In genomic region chr4:76289612-76290483, GRCm38 (mm10) we compare ENCODE assay signal across 17 mouse cellular contexts.
DNase-seq lines count a peak whose midpoint lies in the region; ATAC-seq and TF ChIP-seq lines count a peak whose summit lies in the region.
"Had no signal": no experiment of that assay in that cellular context is flagged by ENCODE, and none has a peak within 500 bp of the region (broad histone marks: within the 10 kb centered on the region; RNA-seq: fewer than 3 reads in every experiment).

No protein-coding gene starts in this region.

- WGBS in kidney, embryonic 16.5 days = 43% methylated on average over 12 of the region's 12 CpGs
- WGBS in embryonic facial prominence, embryonic 13.5 days = 27% methylated on average over 12 of the region's 12 CpGs
- WGBS in heart, embryonic 12.5 days = 72% methylated on average over 12 of the region's 12 CpGs

- no peak for TF ChIP-seq POLR2A in testis, adult 2 months (IDR thresholded peaks at IDR 0.05; ENCODE audit: control insufficient read depth, low read depth, low read length)

- H3K4me2 ChIP-seq in kidney, embryonic 16.5 days (replicated peaks; ENCODE audit: low read depth, low read length) = peak overlapping the region; percentile 19; the same call in 1 of the 2 replicates
- H3K4me2 ChIP-seq in embryonic facial prominence, embryonic 13.5 days = peak overlapping the region; percentile 9; the same call in 1 of the 2 replicates
- H3K4me2 ChIP-seq in heart, embryonic 12.5 days = no peak overlapping the region
- H3K4me2 ChIP-seq: embryonic facial prominence, embryonic 12.5 days had no signal

- H3K9me3 ChIP-seq in kidney, embryonic 16.5 days (ENCODE audit: low read length) = no peaks in the 10 kb centered on the region
- no peaks in the 10 kb centered on the region for H3K9me3 ChIP-seq in embryonic facial prominence, embryonic 13.5 days
- no peaks in the 10 kb centered on the region for H3K9me3 ChIP-seq in heart, embryonic 12.5 days (replicated peaks)
- H3K9me3 ChIP-seq: embryonic facial prominence, embryonic 12.5 days; heart, embryonic 10.5 days had no signal

- no peak for DNase-seq in kidney, adult 9 months
- DNase-seq in testis, postnatal 10 days (ENCODE audit: low spot score) = no peak
- no peak for DNase-seq in cerebellum, postnatal 36 days
- DNase-seq: cerebellum, adult 2 months; kidney, postnatal 10 days; left cerebral cortex, postnatal 4 days; lung, postnatal 4 days; thymus, postnatal 36 days had no signal

- peaks cover 4% of the 10 kb centered on the region; the same call in 1 of the 2 replicates for H3K4me1 ChIP-seq in kidney, embryonic 16.5 days (ENCODE audit: insufficient read depth, low read length)
- no peaks in the 10 kb centered on the region for H3K4me1 ChIP-seq in testis, adult 2 months (ENCODE audit: control insufficient read depth, insufficient read depth, low read length)
- peaks cover 25% of the 10 kb centered on the region for H3K4me1 ChIP-seq in embryonic facial prominence, embryonic 13.5 days
- H3K4me1 ChIP-seq in heart, embryonic 12.5 days (replicated peaks) = peaks cover 8% of the 10 kb centered on the region

- no peaks in the 10 kb centered on the region for H3K27me3 ChIP-seq in kidney, embryonic 16.5 days (ENCODE audit: insufficient read depth, low read length)
- H3K27me3 ChIP-seq in testis, adult 2 months (ENCODE audit: control insufficient read depth, insufficient read depth, low read length) = no peaks in the 10 kb centered on the region
- no peaks in the 10 kb centered on the region for H3K27me3 ChIP-seq in embryonic facial prominence, embryonic 13.5 days
- no peaks in the 10 kb centered on the region for H3K27me3 ChIP-seq in heart, embryonic 12.5 days (replicated peaks)
- H3K27me3 ChIP-seq: CH12.LX; embryonic facial prominence, embryonic 12.5 days had no signal

- H3K27ac ChIP-seq in kidney, embryonic 16.5 days (ENCODE audit: low read length) = no peak overlapping the region
- H3K27ac ChIP-seq in testis, adult 2 months (ENCODE audit: control insufficient read depth, insufficient read depth, low read depth, low read length) = peak overlapping the region; percentile 49; the same call in 1 of the 2 replicates
- H3K27ac ChIP-seq in embryonic facial prominence, embryonic 13.5 days = no peak overlapping the region
- no peak overlapping the region for H3K27ac ChIP-seq in heart, embryonic 12.5 days (ENCODE audit: poor library complexity, severe bottlenecking)
- H3K27ac ChIP-seq: embryonic facial prominence, embryonic 12.5 days; heart, embryonic 10.5 days; liver, embryonic 14.5 days had no signal

- ATAC-seq in kidney, embryonic 16.5 days (ENCODE audit: low FRiP score, low TSS enrichment) = peak; percentile 27; the same call in 1 of the 2 replicates
- no peak for ATAC-seq in embryonic facial prominence, embryonic 13.5 days (ENCODE audit: insufficient number of reproducible peaks, insufficient read depth, low FRiP score, low TSS enrichment, low read depth)
- no peak for ATAC-seq in heart, embryonic 12.5 days (ENCODE audit: insufficient number of reproducible peaks, low FRiP score)
- ATAC-seq: forebrain, embryonic 14.5 days had no signal

- H3K9ac ChIP-seq in kidney, embryonic 16.5 days (replicated peaks; ENCODE audit: low read length) = no peak overlapping the region
- no peak overlapping the region for H3K9ac ChIP-seq in embryonic facial prominence, embryonic 13.5 days
- no peak overlapping the region for H3K9ac ChIP-seq in heart, embryonic 12.5 days
- H3K9ac ChIP-seq: embryonic facial prominence, embryonic 12.5 days; liver, embryonic 14.5 days had no signal

- H3K4me3 ChIP-seq in kidney, embryonic 16.5 days (ENCODE audit: low read length) = no peak overlapping the region
- no peak overlapping the region for H3K4me3 ChIP-seq in testis, adult 2 months (ENCODE audit: control insufficient read depth, low read depth, low read length)
- no peak overlapping the region for H3K4me3 ChIP-seq in embryonic facial prominence, embryonic 13.5 days
- H3K4me3 ChIP-seq in heart, embryonic 12.5 days = no peak overlapping the region
- H3K4me3 ChIP-seq: embryonic facial prominence, embryonic 12.5 days; heart, embryonic 10.5 days had no signal

- no peaks in the 10 kb centered on the region for H3K36me3 ChIP-seq in kidney, embryonic 16.5 days (ENCODE audit: insufficient read depth, low read length)
- H3K36me3 ChIP-seq in testis, adult 2 months (ENCODE audit: control insufficient read depth, insufficient read depth, low read length) = no peaks in the 10 kb centered on the region
- H3K36me3 ChIP-seq in embryonic facial prominence, embryonic 13.5 days = no peaks in the 10 kb centered on the region
- no peaks in the 10 kb centered on the region for H3K36me3 ChIP-seq in heart, embryonic 12.5 days
- H3K36me3 ChIP-seq: embryonic facial prominence, embryonic 12.5 days; heart, embryonic 10.5 days had no signal

- TF ChIP-seq CTCF in testis, adult 2 months (IDR thresholded peaks at IDR 0.05; ENCODE audit: control insufficient read depth, insufficient read depth, insufficient replicate concordance, low read depth, low read length) = no peak
